Comparison of ENCODE assay signal across 8 mouse cellular contexts in the genomic region with DNA sequence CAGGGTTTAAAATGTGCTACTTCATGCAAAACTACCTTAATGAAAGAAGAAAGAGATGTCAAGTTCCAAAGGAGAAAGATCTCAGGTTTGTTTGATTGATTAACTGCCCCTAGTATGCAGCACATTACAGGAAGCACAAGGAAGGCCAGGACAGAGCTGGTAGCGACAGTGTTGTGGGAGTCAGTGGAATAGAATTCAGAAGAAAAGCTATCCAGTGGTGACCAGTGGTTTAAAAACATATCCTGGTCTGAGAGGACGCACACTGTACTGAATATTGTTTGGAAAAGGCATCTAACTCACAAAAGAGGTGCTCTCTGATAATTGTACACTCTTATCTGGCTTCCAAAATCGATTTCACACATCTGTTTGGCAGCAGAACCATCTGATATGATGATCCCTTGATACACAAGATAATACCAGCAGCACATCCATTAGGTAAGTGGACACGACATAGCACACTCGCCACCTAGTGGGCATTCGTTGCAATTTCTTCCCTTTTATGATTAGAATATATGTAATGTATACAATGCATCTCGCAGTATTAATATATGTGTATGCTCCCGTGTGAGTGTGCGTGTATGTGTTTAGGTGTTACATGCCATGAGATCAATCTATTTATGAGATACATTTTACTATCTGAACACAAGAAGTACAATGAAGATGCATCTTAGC. TPM values are rescaled to one million over a fixed set of nuclear protein-coding genes. Genes with fewer than 3 reads are reported as not detected.
DNase-seq lines count a peak whose midpoint lies in the region; ATAC-seq lines count a peak whose summit lies in the region.

No protein-coding gene starts in this region.

- intact Hi-C loops in gastrocnemius, postnatal 14 days (cut with DNase I; ENCODE audit: low total_unique reads) = no loop called here

- H3K27me3 ChIP-seq in forebrain, embryonic 15.5 days = no peaks in the 10 kb centered on the region

- no peak overlapping the region for H3K4me3 ChIP-seq in forebrain, embryonic 15.5 days

- no peaks in the 10 kb centered on the region for H3K36me3 ChIP-seq in forebrain, embryonic 15.5 days

- no peaks in the 10 kb centered on the region for H3K9me3 ChIP-seq in forebrain, embryonic 15.5 days

- no peaks in the 10 kb centered on the region; the same call in 1 of the 2 replicates for H3K4me1 ChIP-seq in forebrain, embryonic 15.5 days

- DNase-seq in 416B (ENCODE audit: low read depth) (peak; percentile 62), ES-CJ7 (ENCODE audit: low read depth, low spot score) (peak; percentile 53)
- peak; percentile 49 to 68 for DNase-seq in cerebellum, adult 18-20 months
- DNase-seq in kidney, postnatal 10 days = peak; percentile 48
- DNase-seq in lung, postnatal 14 days = peak; percentile 18
- DNase-seq in right cerebral cortex, postnatal 10 days (ENCODE audit: low spot score in 2 of 2) = peak; percentile 43 to 71
- no peak for DNase-seq in gastrocnemius, postnatal 14 days

- 24% methylated on average over 9 of the region's 9 CpGs for WGBS in forebrain, embryonic 15.5 days

- H3K9ac ChIP-seq in forebrain, embryonic 15.5 days (replicated peaks) = no peak overlapping the region

- H3K4me2 ChIP-seq in forebrain, embryonic 15.5 days (replicated peaks) = no peak overlapping the region

- peak; percentile 80 for ATAC-seq in forebrain, embryonic 15.5 days (replicated peaks)

- no peak overlapping the region for H3K27ac ChIP-seq in forebrain, embryonic 15.5 days (replicated peaks)

RNA-seq across cellular contexts. Expression of a gene that starts 33.0 kb away (rescaled TPM):
- polyA plus RNA-seq in forebrain, embryonic 15.5 days (2015; fragmentation: Nextera tagmentation; extraction: Ambion mirVana) = 64.6 and 67.0 TPM in 2 replicates
- 10 to 100 TPM in 1 of 2 experiments, 1 to 10 TPM in 1; 8.8 to 10.6 TPM for total RNA-seq in gastrocnemius, postnatal 14 days (2021)
